Mouse (Mus musculus) CH12.LX (cell line): ENCODE measurements at regions not wholly inside any gene's neighbourhood (a gene's known extent, or its start where the extent isn't known, plus 50 kb on each side); places are given as distances from the start of the nearest gene placed in this dataset.

Experiments used
- CTCF ChIP-seq, 2 experiments: IDR thresholded peaks in 1 of 2; conservative IDR thresholded peaks in 1 of 2; 2 replicates each; pipeline ENCODE4 v1.5.1; 2011 to 2012; ENCODE audit warnings: low read depth in 2 of 2, low read length in 2 of 2, improper control_type of control experiment in 1 of 2, inconsistent platforms in 1 of 2, mild to moderate bottlenecking in 1 of 2, moderate library complexity in 1 of 2
- HCFC1 ChIP-seq: IDR thresholded peaks from 2 replicates; pipeline ENCODE4 v1.6.1; 2012; ENCODE audit warnings: low read depth, mild to moderate bottlenecking, inconsistent platforms, low read length, improper control_type of control experiment
- POLR2A ChIP-seq: IDR thresholded peaks from 2 replicates; pipeline ENCODE4 v1.6.1; 2011; ENCODE audit warnings: low read depth, mild to moderate bottlenecking, improper control_type of control experiment, low read length

GRCm38 (mm10) chr13:97558884-97559283, 201.5 kb downstream of the Gm10260 start:
- TF ChIP-seq POLR2A: no peak
- TF ChIP-seq CTCF (conservative IDR thresholded peaks at IDR 0.05 in 1 of 2, IDR thresholded peaks at IDR 0.05 in 1 of 2; ENCODE audit: low read depth in 2 of 2, low read length in 2 of 2): no peak
- TF ChIP-seq HCFC1: no peak
